Mouse (Mus musculus) testis, adult 2 months (tissue): ENCODE data around the gene Hist1h2bh.
"Not testable (repeated sequence)": the region's sequence is repeated elsewhere in the genome, so short reads cannot be mapped to it uniquely, and the experiment has no call there.

Experiments
- CTCF ChIP-seq: fragments of 200-500 bp; IDR thresholded peaks from 2 replicates; pipeline ENCODE4 v1.5.1; 2012; ENCODE audit warnings: low read depth, mild to moderate bottlenecking, inconsistent platforms, low read length, moderate library complexity; ENCODE audit not compliant: control insufficient read depth, insufficient read depth, insufficient replicate concordance
- POLR2A ChIP-seq: fragments of 200-500 bp; IDR thresholded peaks from 2 replicates; pipeline ENCODE4 v1.6.1; 2012; ENCODE audit warnings: low read depth, mild to moderate bottlenecking, inconsistent platforms, low read length, moderate library complexity; ENCODE audit not compliant: control insufficient read depth

DNA sequence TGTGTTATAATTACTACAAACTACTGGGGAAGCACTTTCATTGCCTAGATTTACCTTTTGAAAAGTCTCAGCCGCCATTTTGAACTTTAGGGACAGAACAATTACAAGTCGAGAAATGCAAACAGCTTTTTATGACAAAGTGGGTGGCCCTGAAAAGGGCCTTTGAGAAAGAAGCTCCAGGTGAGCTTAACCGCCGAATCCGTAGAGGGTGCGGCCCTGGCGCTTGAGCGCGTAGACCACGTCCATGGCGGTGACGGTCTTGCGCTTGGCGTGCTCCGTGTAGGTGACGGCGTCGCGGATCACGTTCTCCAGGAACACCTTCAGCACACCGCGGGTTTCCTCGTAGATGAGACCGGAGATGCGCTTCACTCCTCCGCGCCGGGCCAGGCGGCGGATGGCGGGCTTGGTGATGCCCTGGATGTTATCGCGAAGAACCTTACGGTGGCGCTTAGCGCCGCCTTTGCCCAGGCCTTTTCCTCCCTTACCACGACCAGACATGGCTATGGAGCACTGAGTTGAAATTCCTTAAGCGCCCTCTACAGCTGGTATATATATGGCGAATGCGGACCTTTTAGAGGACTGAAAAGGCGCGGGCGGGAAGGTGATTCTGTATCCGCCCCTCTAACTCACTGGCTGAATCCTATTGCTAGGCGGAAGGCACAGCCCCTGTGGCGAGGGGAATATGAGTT is 8.1 kb upstream of the Hist1h2bh start, which contains the start of gene Hist1h4f:
- not testable (repeated sequence) for TF ChIP-seq CTCF
- TF ChIP-seq POLR2A: peak; percentile 51; the same call in 1 of the 2 replicates
